Mouse (Mus musculus) c-Kit-positive CD71-positive TER-119-positive erythroid progenitor cells, embryonic 14.5 days (primary cell): Measurements from ENCODE around the gene Tle4.

Experiments
- DNase-seq: peaks from one replicate; pipeline ENCODE4 v3.0.0-alpha.2; 2013; ENCODE audit warnings: low spot score

Tle4 gene

DNA sequence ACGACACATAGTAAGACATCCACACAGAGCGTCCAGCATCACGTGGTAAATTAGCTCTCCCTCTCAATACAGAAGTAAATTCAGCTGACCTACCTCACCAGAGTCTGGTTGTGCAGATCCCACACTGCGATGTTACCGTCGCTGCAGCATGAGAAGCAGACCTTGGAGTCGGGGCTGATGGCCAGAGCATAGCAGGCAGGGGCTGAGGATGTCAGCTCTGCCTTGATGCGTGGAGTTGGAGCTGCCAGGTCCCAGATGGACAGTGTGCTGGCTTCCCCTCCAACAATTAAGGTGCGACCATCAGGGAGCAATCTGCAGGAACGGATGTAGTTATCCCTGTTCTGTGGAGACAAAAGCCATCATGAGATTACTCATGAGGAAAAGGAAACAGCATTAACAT is 144.4 kb downstream of the Tle4 start:
- DNase-seq = no peak

DNA sequence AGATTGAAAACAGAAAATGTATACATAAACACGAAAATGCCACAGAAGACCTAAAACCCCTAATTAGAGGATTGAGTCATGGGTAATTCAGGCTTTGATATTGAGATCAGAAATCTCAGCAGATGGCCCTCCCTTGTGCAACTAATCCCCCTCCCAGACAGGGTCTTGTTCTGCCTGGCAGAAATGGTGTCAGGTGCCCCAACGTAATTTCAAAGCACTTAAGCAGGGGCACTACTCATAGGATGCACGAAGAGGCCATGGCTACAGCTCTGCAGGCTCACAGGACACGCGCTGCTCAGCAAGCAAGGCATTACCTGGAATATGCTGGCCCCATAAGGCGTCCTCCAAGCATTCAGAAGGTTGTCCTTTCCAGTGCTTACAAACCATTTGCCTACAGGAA is 146.5 kb downstream of the Tle4 start:
- DNase-seq = no peak

DNA sequence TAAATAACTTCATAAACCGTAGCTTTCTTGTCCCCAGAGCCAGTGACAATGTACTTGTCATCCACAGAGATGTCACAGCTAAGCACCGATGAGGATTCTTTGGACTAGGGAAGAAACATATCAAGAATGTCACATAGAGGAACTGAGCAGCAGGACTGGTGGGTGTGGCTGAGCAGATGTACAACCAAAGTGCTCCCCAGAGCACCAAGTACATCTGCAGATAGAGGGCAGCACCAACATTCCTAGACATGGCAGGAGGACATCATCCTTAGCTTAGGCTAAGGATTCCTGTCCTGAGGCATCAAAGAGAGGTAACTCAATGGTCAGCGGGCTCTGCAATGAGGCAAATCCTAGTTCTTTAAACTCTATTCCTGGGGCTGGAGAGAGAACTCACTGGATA is 148.1 kb downstream of the Tle4 start:
- DNase-seq = no peak

DNA sequence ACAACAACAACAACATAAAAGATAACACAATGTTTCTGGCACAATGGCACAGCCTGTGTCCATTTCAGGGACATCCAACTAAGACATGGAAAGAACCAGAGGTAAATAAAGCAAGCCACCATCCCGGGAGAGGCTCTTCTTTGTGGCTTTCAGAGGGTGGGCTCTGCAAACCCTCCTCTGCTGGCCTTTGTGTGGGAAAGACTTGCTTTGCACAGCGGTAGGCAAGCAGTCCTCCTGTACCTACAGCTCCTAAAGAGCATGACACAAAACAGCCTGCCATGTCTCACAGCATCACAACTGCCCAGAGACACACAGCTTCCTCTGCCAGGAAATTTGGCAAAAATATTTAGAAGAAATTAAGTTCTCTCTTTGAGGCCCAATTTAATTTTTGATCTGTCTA is 149.3 kb downstream of the Tle4 start:
- DNase-seq = no peak

DNA sequence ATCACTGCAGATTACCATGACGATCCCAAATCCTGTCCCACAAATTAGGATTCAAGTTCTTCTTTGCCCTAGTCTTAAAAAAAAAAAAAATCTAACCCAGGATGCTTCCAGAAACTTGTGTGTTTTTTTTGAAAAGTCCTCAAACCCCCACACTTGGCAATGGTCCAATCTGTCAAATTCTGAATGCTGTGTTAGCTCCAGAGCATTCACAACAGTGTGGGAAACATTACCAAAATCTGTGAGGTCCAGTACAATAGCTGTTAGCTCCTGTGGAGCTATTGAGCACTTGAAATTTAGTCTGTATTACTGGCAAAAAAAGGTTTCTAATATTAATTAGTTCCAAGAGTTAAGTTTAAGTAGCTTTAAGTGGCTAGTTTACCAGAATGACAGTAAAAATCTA is 150.4 kb downstream of the Tle4 start:
- DNase-seq = no peak

DNA sequence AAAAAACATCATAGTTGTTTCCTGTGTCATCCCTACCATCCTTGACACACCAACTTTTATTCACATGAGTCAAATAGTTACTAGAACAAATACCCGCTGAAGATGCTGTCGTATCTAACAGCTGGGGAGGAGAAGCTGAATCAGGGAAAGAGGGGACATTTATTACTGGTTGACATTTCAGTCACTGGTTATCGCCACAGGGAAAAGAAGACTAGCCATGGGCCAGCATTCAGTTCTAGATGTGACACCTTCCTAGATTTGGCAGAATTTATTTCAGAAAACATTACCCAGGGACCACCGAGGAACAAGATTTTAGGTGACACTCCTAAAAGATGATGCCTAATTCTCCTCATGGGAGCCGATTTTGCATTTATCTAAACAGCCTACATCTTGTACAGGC is 156.0 kb downstream of the Tle4 start:
- DNase-seq = no peak

DNA sequence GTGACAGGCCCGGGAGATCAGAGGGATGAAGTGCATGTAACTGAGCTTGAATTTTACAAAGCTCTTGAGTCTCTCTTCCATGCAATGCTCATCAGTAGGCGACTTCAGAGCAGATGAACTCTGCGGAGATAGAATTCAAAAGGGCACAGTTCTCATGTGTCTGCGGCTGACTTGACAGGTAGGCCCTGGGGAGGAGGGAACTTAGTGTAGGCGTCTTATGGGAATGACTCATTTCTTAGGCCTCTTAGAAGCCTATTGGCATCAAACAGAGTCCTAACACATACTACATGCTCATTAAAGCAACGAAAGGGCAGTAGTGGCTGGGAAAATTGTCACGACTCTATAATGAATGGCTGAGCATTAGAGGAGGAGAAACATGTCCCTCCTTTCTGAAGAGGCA is 160.6 kb downstream of the Tle4 start:
- no peak for DNase-seq

DNA sequence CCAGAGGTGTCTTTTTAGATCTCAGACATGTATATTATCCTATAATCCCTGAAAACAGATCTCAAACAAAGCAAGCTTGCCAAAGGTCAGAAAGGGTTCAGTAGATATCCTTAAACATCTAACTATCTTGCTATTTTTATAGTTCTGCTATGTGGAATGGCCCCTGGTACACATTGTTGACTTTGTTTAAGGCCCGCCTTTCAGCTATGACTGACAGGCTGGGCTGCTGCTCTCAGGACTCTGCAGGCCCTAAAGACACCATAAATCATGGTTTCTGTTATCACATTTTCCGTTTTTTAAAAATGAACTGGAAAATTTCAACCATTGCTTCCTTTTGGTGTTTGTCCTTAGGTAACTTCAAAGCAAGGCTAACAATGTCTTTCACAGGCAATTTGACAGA is 161.3 kb downstream of the Tle4 start:
- no peak for DNase-seq

DNA sequence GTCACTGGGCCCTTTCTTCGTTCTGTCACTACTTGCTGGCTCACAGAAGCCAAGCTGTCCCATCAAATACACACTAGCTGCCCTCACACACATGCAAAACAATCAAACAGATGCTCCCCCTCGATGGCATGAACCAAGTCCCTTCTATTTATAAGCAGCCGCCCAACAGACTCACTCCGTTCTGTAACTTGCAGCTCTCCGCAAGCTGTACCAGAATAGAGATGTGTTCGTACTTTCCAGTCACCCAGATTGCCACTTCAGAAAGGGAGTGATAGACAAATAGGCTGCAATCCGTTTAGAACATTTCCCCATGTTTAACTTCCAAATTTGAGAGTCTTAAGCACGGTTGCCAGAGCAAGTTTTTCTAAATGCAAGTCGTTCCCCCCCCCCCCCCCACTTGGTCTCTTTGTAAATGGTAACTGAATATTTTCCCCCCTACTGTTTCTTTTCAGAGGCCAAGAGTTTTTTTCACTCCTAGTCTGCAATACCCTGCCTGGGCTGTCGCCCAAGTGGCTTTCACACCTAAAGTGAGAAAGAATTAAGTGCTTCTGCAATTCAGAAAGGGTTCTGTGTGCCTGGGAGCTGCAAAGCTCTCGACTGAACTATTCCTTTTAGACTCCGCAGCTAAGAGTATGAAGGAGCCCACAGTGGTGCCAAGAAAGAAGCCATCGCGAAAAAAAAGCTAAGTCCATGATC is 162.0 kb downstream of the Tle4 start:
- DNase-seq = no peak

DNA sequence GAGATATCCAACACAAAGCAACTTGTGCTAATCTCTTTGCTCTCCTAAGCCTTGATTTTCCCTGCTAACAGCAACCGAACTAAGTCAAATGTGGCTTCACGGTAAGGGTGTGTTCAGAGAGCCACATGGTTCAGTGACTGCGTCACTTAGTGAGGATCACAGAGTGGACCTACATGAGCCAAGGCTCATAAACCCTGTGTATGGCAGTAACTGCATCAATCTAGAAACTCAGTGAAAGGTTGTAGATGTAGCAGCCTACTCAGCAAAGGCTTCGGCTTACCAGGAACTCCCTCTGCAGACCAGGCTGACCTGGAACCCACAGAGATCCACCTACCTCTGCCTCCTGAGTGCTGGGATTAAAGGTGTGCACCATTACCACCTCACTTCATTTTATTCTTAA is 164.0 kb downstream of the Tle4 start:
- DNase-seq = no peak

DNA sequence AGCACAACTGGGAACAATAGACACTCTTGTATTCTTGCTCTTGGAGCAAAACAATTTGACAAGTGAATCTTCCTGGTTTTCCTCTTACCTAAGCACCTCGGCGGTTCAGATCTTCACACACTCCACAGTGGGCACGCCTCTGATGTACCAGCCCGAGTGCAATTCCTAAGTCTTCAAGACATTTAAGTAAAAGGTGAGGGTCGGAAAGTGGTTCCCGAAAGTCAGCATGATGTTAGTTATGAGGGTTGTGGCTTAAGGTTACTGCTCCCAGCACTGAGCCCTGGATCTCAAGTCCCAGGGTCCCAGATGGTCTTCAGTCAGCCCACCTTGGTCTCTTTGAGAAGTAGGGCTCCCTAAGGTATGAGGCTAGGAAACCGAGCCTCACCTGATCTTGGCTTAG is 165.4 kb downstream of the Tle4 start:
- DNase-seq = no peak

DNA sequence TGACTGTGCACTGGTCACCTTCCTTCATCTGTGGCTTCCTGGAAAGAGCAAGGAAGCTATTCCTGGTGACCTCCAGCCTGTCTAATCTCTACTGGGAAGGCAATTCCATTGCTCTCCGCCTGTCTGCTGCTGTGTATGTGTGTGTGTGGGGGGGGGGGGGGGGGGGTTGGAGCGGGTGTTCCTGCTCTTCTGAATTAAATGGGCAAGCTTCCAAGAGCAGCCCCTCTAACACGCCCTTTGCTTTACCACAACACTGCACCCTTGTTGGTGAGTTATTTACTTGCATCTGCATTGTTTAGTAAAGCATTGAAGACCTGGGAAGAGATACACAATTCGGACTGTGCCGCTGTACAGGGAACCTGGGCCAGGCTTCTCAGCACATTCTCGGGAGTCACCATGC is 170.9 kb downstream of the Tle4 start:
- no peak for DNase-seq

DNA sequence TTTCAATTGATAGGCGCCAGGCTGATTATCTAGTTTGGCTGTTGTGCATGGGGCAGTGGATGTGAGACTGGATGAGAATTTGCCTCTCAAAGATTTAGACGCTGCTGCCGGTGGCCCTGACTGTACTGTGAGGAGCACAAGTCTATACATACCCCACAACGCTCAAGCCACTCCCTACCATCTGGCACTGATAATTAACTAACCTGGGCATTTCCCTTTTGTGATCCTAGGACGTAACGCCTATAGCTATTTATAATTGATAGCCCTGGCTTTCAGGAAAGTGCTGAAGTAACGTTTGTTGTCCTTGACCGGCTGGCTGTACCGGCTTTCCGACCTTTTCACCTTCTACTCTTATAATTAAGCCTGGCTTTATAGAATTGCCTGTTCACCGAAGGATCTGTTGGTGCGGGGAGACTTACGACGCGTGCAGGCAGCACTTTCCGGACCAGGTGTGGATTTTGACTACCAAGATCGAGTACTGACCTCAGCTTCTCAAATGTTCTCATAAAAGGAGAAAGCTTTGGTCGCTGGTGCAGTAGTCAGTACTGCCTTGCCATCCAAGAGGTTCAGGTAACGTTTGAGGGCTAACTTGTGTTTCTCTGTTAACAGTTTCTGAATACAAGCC is 171.5 kb downstream of the Tle4 start:
- DNase-seq = no peak

DNA sequence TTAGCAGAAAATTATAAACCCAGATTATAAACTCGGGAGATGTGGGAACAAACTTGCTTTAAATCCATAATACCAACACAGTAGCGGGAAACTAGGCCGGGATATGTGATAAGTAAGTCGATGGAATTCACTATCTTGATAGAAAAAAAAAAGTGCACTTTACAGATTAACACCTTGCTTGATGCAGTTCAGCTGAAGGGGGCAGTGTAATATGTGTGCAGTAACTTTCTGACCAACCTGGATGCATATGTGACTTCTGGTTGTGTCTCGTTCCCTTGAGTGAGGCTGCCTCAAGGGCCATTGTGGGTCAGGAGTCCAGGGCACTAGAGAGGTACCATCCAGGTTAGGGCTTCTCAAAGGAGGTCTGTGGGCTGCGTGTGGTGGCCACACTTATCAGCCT is 172.7 kb downstream of the Tle4 start:
- DNase-seq = no peak

DNA sequence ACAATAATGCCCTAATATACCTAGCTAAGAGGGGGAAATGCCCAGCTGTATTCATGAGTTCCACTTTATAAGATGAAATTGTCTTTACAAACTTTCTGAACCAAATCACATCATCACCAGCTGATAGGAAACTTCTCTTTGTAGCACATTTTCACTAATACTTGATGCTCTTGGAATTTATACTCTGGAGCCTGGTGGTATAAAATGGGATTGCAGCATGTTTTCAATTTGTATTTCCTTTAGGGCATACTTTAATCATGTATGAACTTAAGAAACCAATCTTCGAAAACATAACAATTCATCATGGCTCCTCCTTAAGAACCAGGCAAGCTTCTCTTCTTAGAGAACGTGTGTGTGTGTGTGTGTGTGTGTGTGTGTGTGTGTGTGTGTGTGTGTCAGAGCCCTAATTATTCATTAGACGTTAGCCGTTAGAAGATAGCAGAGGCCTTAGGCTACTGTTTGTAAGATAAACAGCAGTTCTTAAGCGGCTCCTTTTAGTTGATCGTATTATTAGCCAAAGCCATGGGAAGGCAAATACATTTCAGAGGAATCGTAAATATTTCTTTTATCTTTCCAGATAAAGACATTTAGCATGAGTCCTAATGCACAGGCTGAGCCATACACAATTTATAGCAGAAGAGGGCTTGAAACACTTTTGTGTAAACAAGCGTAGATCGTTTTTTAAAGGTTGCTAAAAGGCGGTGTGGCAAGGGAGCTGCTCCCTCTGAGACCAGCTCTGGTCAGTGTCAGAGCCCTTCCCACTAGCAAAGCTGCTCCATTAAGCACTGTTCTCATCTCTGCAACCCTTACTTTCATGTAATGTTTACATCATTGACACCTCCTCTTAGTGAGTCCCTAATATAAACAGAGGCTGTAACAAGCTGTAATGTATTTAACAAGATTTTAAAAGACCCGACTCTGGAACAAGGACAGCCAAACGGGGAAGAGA is 173.6 kb downstream of the Tle4 start:
- no peak for DNase-seq

DNA sequence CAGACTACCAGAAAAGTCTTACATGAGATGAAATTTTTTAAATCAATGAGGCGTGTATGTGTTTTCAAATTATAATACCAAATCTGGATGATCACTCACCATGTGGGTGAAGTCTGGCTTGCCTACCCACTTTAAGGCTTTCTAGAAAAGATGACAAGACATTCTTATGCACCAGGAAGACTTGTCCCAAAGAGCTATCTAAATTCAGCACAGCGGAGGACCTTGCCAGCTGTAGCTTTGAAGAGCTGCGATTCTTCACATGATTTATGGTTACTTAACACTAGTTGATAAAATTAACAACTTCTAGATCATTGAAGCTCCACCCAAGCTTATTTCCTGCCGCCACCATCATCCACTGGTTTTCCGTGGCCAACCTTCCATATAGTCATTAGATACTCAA is 176.2 kb downstream of the Tle4 start:
- no peak for DNase-seq

DNA sequence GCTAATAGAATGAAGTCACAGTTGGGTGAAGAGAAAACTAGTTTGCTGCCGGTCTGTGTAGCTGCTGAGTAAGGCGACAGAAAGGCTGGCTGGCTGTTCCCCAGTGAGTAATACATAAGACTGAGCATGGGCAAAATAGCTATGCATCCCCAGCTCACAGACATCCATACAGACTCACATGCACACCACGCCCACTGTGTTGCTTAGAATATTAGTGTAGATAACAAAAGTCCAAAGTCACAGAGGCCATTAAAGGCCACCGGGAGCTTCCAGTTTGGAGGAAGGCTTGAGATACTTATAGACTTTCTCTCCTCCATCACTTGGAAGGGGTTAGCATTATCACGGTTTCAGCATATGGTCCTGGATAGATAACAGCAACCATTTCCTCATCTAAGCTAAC is 178.0 kb downstream of the Tle4 start:
- no peak for DNase-seq

DNA sequence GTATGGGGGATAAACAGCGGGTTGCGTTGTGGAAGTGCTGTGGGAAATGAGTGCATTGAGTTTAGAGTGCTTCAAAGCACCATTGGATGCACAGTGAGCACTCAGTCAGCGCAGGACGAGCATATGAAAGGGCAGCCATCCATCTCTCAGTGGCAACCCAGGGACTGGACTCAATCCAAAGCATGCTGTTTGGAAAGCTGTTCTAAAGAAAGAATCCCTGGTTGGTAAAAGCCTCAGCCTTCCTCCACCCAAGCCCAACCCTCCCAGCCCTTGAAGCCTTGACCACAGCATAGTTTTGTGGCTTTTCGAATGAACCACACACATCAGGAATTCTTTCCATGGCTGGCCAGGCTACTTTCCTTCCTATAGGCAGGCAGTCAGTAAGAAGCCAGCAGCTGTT is 181.0 kb downstream of the Tle4 start:
- no peak for DNase-seq

DNA sequence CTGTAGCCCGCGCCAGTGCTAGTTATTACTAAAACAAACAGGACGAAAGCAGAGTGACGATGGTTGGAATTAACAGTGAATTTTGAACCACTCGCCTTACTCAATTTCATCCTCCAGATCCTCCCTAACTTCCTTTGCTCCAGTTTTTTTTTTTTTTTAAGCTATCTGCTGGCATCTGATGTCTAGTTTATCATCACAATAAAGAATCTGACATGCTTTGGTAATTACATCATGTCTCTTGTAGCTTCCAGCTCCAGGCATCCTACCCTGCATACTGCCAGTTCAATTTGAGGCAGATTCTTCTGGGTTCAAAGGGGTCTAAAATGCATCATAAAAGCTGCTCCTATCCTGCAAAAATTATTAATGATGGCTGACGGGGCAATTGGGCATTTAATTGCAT is 181.9 kb downstream of the Tle4 start:
- DNase-seq = no peak

DNA sequence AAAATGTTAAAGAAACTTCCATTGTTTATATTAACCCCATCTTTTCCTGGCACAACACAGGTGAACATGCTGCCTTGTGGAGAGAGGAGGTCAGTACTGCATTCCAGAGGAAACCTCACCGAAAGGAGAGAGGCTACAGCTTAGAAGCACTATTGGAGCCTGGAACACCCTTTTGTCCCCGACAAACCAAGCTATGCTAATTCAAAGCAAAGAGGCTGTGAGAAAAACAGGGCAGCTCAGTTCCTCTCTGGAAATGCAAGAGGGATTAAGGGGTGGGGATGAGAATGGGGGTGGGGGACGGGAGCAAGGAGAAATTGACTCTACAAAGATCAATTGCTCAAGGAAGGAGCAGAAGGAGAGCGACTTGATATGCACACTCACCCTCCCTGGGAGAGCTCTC is 182.9 kb downstream of the Tle4 start:
- no peak for DNase-seq

DNA sequence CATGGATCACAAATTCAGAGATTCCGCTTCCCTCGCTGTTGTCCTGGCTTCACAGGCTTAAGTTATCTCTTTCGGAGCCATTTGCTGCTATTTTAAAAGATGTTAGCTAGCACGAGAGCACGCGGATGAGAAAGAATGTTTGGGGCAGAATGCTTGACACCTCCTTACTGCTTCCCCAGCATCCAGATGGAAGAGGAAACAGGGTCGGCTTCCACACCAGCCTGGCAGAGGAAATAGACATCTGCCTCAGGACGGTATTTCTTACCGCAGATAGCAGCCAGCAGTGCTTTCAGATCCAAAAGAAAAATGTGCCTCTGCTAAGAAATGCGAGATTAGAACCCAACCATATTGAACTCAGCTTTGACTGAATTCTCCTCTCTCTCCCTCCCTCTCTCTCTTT is 191.2 kb downstream of the Tle4 start:
- no peak for DNase-seq
